Mouse (Mus musculus): ENCODE measurements around the gene Acap3.

The Acap3 gene

DNA sequence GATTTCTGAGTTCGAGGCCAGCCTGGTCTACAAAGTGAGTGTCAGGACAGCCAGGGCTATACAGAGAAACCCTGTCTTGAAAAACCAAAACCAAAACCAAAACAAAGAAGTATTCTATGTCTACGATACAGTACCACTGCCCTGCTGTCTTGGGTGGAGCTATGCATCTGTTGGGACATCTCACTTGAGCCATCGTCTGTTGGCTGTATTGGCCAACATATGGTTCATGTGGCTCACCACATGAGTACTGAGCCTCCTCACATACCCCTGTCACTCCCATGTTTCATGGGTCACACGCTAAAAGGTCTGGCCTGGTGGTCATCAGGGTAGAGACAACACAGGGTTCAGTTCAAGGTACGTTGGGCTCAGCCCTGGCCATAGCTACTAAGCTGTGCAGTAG, 5.3 kb upstream of the Acap3 start:
- no peak for DNase-seq (ENCODE audit: low spot score in 2 of 2)

DNA sequence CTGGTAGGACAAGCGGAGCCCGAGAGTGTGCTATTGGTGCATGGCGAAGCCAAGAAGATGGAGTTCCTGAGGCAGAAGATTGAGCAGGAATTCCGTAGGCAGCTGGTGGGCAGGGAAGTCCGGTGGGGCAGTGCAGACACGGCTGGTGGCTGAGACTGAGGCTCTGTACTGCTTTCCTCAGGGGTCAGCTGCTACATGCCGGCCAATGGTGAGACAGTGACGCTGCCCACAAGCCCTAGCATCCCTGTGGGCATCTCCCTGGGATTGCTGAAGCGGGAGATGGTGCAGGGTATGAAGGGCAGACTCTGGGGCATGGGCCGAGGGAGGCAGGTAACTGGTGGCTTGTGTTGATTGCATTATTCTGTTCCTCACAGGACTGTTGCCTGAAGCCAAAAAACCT, 3.9 kb upstream of the Acap3 start:
- no peak for DNase-seq (ENCODE audit: low spot score in 2 of 2)

DNA sequence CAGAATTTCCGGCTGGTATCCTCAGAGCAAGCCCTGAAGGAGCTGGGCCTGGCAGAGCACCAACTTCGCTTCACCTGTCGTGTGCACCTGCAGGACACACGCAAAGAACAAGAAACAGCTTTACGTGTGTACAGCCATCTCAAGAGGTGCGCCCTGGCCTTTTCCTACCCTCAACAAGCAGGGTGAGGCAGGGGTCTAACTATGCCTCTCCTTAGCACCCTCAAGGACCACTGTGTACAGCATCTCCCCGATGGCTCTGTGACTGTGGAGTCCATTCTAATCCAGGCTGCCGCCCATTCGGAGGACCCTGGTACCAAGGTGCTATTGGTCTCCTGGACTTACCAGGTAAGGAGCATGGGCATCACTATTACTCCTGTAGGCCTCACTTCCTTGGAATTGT, 3.4 kb upstream of the Acap3 start:
- no peak for DNase-seq (ENCODE audit: low spot score in 2 of 2)

DNA sequence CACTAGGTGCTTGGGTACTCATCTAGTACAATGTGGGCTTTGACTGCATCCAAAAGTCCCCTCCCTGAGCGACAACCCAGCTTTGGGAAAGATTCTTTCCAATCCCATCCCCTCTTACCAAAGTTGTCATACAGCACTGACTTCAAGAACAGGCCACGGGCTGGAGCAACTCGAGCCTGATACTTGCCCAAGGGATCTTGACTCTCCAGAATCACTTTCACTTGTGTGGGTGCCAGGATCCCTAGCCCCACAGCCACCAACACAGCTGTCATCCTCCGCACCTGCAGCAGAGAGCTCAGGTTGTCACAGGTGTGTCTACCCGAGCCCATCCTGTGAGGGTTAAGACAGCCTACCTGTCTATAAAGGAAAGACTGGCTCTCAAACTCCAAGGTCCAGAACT, 2.3 kb upstream of the Acap3 start:
- no peak for DNase-seq (ENCODE audit: low spot score in 2 of 2)

DNA sequence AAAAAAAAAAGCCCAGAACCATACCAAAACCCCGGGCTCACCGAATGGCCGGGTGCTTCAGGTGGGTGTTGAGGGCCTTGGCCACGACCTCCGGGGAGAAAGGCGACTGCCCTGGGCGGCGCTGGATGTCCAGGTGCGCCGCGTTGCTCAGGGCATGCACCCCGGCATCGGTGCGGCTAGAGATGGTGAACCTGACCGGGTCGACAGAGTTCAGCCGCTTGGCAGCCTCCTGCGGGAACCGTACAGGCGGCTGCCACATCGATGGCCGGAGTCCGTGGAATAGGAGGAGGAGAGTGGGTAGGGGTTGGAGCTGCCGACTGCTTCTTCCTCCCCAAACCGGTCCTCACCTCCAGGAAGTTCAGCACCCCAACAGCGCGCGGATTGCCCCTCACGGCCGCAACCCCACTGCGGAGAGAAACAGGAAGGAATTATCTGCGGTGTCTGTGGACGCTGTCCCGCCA, 581 bp upstream of the Acap3 start:
- DNase-seq (ENCODE audit: low spot score in 2 of 2) = no peak

DNA sequence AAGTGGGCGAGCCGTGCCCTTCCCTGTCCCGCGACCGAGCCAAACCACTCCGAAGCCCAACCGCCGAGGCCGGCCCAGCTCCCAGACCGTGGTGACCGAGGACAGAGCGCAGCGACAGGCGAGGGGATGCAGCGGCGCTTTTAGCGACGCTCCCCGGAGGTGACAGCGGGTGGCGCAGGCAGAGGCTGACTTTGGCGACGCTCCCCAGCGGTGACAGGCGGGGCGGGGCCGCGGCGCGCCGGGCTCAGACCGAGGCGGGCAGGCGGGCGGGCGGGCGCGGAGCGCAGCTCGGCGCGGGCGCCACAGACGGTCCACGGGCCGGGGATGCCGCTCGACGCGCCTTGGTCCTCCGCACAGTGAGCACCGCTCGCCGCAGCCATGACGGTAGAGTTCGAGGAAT, 395 bp downstream of the Acap3 start:
- peak in 1 of 2 experiments; percentile 68 for DNase-seq (ENCODE audit: low spot score in 2 of 2)

DNA sequence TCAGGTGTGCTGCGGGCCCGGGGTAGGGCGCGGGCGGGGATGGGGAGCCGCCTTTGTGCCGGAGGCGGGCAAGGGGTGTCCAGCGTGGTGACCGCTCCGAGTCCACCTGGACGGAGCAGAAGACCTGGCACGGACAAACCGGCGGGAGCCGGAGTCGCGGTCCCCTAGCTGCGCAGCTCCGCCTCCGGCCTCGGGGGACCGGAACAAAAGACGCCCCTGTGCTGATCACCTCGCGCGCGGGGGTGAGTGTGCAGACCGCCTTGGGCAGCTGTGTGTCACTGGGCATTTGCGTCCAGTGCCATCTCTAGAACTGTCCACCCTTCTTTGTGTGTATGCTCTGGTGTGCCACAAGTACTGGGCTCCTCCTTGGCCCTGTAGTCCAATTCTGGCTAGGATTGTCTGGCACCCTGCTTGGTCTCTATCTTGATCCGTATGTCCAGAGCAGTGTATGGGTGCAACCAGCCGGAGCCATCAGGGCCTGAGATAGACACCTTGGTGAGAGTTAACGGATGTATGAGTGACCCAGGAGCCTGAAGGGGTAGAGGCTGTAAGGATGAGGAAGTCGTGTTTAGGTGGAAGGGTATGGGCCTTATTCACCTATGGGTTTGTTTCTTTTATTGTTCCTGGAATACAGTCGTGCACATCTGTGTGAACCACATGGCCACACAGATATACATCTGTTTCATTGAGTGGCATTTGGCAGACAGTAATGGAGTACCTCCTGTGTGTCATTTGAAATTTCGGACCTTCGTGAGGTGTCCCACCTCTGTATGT, 1.0 kb downstream of the Acap3 start:
- peak in 1 of 2 experiments; percentile 45 for DNase-seq (ENCODE audit: low spot score in 2 of 2)

DNA sequence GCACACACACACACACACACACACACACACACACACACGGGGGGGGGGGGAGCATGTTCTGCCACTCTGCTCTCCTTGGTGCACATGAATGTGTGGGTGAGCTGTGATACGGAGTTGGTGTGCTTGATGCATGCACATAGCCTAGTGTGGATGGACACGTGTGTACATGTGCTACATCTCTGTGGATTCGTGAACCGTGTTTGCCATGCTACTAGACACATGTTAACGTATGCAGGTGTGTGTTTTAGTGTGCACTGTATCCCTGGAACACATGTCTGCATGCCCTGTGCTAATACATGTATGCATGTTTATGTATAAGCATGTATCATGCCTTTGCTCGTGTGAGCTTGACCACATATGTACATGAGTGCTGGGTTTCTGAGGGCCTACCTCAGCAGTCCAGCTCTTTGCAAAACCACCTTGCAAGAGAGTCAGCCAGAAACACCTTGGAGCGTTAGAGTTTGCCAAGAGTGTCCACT, 1.6 kb downstream of the Acap3 start:
- no peak for DNase-seq (ENCODE audit: low spot score in 2 of 2)

DNA sequence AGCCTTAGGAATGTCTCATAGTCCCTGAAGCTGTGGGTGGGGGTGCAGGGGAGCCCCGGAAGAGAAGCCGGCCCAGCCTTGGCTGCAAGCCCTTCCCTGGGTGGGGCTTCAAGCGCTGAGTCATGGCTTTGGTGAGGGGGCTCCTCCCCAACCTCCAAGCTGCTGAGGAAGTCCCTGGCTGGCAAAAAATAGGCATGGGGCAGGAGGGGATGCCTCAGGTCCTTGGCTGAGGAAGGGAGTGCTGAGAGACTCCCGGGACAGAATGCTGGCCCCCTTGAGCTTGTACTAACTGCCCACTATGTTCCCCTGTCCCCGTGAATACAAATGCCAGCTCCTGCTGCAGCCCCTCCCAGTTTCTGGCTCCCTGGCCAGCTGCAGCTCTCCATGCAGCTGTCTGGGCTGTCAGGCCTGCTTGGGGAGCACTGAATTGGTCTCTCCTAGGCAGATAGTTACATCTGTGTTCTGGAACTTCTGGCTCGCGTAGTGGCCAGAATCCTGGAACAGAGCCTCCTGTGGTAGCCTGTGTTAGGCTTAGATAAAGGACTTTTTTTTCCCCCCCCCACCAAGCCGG, 2.8 kb downstream of the Acap3 start:
- DNase-seq (ENCODE audit: low spot score in 2 of 2) = peak in 1 of 2 experiments; percentile 68

DNA sequence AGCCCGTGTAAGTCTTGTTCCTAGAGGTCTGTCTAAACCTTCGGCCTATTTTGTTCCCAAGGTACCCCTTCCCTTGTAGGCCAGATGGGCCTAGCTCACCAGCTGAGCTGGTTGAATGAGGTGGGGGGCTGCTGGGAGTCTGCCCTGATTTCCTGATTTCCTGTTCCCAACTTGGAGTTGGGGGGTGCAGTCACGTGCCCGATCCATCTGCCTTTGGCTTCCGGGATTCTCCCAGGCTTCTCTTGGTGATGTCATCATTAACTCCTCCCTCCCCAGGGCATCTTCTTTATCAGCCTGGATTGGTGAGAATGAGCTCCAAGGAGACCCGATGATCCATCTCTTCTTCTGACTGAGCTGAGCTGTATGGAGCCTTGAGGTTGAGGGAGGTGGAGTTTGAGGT, 3.6 kb downstream of the Acap3 start:
- peak in 1 of 2 experiments; percentile 81 for DNase-seq (ENCODE audit: low spot score in 2 of 2)

DNA sequence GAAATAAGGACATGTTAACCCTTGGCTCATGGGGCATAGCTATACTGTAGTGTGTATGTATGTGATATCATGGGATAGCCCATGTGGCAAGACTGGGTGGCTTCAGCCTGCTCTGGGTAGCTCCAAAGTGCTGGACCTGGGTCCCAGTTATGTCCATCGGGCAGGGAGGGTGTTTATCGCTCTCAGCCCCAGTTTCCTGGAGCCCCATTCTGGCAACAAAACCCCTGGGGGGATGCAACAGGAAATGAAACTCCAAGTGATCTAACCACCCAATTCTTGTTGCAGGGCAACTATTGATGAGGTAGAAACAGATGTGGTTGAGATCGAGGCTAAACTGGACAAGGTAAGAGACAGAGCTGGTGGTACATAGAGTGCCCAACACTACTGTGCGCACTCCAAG, 4.2 kb downstream of the Acap3 start:
- DNase-seq (ENCODE audit: low spot score in 2 of 2) = no peak

DNA sequence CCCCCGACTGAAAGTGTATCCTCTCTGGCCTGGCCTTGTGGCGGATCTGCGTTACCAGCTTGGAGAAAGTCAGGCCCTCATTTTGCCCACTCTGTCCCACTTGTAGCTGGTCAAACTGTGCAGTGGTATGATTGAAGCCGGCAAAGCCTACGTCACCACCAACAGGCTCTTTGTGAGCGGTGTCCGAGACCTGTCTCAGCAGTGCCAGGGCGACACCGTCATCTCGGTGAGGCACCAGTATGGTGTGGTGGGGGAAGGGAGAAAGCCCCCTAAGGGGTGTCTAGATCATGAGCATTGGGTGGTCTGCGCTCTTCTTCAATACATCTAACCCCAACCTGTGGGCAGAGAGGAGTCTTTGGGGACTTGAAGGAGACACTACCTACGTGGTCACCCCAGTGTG, 4.8 kb downstream of the Acap3 start:
- DNase-seq (ENCODE audit: low spot score in 2 of 2) = no peak

DNA sequence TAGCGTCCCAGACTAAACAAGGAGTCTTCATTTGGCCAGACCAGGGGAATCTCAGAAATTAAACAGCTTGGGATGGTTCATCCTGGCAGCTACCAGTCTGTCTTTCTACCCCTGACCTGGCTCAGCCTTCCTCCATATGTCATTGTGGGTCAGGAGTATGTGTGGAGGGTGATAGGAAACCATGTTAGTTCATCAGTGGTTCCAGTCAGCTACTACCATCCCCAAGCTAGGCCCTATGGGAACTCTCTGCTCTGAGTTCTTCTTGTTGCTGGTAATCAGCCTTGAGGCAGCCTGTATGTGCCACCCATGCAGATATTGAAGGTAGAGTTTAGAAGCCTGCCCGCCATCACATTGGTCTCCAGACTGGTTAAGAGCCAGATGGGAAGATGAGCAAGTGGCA, 6.7 kb downstream of the Acap3 start:
- DNase-seq (ENCODE audit: low spot score in 2 of 2) = no peak

DNA sequence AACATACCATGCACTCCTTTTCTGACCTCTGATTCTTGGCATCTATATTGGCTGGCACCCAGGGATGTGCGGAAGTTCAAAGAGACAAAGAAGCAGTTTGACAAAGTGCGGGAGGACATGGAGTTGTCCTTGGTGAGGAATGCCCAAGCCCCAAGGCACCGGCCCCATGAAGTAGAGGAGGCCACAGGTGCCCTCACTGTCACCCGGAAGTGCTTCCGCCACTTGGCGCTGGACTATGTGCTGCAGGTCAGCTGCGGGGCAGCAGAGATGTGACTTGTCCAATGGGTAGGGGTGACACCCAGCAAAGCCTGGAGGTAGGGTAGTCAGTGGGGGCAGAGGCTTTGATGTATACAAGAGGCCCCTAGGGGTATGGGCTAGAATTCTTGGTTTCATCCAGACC, 7.7 kb downstream of the Acap3 start:
- DNase-seq (ENCODE audit: low spot score in 2 of 2) = no peak

DNA sequence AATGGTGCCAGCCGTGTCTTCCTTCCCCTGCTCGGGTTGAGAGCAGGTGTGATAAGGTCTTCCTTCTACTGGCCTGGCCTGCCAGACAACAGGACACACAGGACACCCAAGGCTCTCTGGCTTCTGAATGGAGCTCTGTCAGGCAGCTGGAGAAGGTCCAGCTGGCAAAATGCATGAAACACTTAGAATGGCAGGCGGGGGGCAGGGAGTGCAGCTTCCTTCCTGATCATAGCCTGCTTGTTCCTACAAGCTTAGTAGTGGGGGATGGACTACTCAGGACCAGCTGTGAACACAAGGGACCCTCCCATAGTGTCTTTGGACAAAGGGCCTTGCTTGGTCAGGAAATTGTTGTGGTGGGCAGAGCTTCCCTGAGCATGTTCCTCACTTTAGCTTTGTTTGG, 9.6 kb downstream of the Acap3 start:
- no peak for DNase-seq (ENCODE audit: low spot score in 2 of 2)

DNA sequence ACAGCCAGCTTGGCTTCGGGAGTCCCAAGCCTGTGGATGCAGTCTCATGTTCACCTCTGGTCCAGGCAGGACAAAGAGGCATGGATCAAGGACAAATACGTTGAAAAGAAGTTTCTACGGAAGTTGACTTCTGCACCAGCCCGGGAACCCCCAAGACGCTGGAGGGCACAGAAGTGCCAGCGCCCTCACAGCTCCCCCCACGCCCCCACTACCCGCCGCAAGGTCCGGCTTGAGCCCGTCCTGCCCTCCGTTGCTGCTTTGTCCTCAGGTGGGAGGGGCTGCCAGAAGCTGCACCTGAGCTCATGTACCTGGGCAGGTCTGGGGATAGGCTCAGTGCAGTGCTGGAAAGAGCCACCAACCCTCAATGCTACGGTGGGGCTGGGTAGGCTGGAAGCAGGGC, 11.6 kb downstream of the Acap3 start:
- no peak for DNase-seq (ENCODE audit: low spot score in 2 of 2)

DNA sequence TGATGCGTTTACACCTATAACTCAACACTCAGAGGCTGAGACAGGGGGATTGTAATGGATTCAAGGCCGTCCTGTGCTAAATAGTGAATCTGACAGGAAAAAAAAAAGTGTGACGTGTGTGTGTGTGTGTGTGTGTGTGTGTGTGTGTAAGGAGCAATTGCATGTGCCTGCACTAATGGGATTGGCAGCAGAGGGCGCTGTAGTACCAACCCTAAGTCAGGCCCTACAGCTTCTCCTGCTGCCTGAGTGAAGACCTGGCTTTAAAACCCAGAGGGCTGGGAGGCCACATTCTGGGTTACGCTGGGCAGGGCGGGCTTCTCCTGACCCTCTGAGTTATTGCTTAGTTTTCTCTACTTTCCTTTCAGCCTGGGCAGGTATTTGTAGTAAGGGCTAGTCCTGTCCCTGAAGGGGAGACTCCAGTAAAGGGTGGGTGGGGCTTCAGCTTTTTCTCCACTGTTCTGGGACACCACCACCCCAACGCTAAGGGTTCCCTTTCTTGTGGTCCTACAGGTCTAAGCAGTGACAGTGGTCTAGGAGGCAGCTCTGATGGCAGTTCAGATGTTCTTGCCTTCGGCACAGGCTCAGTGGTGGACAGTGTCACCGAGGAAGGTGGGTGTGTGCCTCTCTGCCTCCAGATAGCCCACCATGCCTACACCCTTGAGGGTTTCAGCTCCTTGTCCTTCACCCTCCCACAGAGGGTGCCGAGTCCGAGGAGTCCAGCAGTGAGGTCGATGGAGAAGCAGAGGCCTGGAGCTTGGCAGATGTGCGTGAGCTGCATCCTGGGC, 12.9 kb downstream of the Acap3 start:
- DNase-seq (ENCODE audit: low spot score in 2 of 2) = peak in 1 of 2 experiments; percentile 16

DNA sequence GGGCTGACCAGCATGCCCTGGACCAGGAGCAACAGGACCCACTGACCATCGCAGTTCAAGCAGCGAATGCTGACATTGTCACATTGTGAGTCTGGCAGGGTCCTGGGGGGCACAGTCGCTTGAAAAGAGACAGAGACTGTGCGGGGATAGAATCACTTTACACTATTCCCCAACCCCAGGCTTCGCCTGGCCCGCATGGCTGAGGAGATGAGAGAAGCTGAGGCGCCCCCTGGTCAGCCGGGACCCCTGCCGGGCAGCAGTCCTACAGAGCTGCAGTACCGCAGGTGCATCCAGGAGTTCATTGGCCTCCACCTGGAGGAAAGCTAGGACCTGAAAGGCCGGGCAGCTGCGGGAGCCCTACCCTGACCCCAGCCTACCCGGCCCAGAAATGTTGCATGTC, 14.0 kb downstream of the Acap3 start:
- DNase-seq (ENCODE audit: low spot score in 2 of 2) = no peak

DNA sequence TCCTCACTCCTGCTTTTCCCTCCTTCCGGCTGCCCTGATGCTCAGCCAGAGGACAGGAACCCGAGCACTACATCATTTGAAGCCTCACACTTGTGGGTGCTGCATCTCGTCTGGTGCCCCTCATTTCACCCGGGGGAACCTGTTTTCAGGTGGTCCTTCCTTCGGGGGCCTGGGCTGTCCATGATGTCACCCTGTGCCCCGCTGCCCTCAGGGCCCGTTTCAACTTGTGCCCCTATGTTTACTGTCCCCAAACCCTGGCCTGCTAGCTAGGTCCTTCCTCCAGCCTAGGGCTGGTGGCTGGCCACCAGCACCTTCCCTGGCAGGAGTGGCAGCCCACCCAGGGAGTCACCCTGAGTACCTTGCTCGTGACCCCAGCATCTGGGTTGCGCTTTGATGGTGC, 14.5 kb downstream of the Acap3 start:
- no peak for DNase-seq (ENCODE audit: low spot score in 2 of 2)

DNA sequence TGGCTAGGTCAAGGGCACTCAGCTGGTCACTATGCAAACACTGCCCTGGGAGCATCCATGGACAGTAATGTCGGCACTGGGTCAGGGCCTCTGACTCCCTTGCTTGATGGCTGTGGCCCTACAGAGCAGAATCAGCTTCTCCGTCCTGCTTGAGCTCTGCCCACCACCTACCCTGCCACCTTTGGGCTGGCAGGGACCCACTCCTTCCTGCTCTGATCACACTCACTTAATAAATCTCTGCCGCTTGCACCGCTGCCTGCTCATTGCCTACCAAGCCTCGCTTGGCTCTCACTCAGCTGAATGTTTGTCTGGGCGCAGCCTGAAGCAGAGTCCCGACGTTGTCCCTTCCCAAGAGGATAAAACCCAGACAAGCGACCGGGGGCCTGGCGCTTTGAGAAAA, 15.4 kb downstream of the Acap3 start:
- DNase-seq (ENCODE audit: low spot score in 2 of 2) = no peak

DNA sequence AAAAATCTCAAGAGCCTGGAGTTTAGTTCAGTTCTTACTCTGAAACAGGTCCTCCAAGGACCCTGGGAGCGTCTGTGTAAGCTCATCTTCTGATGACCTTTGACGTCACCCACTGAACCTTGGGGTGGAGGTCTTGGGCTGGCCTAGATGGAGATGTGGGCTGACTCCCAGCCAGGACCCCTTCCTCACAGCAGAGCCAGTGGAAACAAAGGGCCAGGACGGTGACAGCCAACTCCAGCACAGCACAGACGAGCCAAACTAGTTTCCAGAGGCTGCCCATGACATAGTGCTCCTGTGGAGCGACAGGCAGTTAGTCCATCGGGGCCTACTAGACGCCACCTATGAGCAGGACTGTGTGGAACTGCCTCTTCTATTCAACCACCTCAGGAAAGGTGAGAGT, 16.7 kb downstream of the Acap3 start:
- no peak for DNase-seq (ENCODE audit: low spot score in 2 of 2)

DNA sequence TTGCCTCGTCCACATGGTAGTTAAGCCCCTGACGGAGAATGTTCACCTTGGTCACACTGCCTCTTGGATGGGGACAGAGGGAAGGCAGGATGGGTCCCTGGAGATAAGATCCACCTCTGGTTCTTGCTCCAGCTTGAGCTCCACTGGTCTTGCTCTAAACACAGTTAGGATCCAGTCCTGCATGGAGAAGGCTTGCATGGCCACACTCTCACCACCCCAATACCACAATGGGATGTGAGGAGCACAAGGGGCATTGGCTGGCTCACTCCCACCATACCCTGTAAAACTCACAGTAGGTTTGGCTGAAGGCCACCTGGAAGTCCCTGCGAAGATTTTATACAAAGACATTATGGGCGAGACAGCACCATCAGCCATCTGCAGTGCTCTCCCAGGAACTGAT, 17.1 kb downstream of the Acap3 start:
- no peak for DNase-seq (ENCODE audit: low spot score in 2 of 2)

DNA sequence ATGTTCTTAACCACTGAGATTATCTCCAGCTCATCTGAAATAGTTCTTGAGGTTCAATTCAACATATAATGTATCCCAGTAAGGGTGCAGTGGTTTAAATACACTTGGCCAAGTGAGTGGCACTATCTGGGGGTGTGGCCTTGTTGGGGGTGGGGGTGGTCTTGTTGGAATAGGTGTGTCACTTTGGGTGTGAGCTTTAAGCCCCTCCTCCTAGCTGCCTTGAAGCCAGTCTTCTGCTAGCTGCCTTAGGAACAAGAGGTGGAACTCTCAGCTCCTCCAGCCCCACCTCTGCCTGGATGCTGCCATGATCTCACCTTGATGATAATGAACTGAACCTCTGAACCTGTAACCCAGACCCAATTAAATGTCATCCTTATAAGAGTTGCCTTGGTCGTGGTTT, 40.4 kb downstream of the Acap3 start:
- no peak for DNase-seq (ENCODE audit: low spot score in 2 of 2)

Data from left cerebral cortex, adult 9 months (tissue).